Mouse (Mus musculus) neural tube, embryonic 14.5 days (tissue): ENCODE results near the gene Cdca8. TPM values are rescaled to one million over a fixed set of nuclear protein-coding genes. Genes with fewer than 3 reads are reported as not detected.

Experiments
- ATAC-seq: fragments of 200-750 bp; cut with Nextera tagmentation; 2 replicates; pipeline ENCODE4 v1.8.0; 2017; ENCODE audit warnings: low read depth, mild to moderate bottlenecking, moderate TSS enrichment, moderate library complexity
- H3K27ac ChIP-seq: fragments of 300-500 bp; sonication (generic); 2 replicates; pipeline ENCODE4 v1.5.1; 2014; ENCODE audit warnings: low read depth, mild to moderate bottlenecking, control low read depth, low read length, moderate library complexity, mixed read lengths
- H3K27me3 ChIP-seq: fragments of 300-500 bp; sonication (generic); 2 replicates; pipeline ENCODE4 v1.6.1; 2014; ENCODE audit warnings: low read length; ENCODE audit not compliant: control insufficient read depth, insufficient read depth
- H3K36me3 ChIP-seq: fragments of 300-500 bp; sonication (generic); 2 replicates; pipeline ENCODE4 v1.6.1; 2014; ENCODE audit warnings: low read length, mixed read lengths; ENCODE audit not compliant: control insufficient read depth, insufficient read depth
- H3K4me1 ChIP-seq: fragments of 300-500 bp; sonication (generic); 2 replicates; pipeline ENCODE4 v1.6.1; 2014; ENCODE audit warnings: low read length; ENCODE audit not compliant: control insufficient read depth, insufficient read depth
- H3K4me2 ChIP-seq: fragments of 300-500 bp; sonication (generic); 2 replicates; pipeline ENCODE4 v1.6.1; 2014; ENCODE audit warnings: mild to moderate bottlenecking, low read depth, low read length, control low read depth
- H3K4me3 ChIP-seq: fragments of 300-500 bp; sonication (generic); 2 replicates; pipeline ENCODE4 v1.5.1; 2014; ENCODE audit warnings: low read depth, low read length, control low read depth, mixed read lengths
- H3K9ac ChIP-seq: fragments of 300-500 bp; sonication (generic); replicated peaks from 2 replicates; pipeline ENCODE4 v1.6.1; 2014; ENCODE audit warnings: low read depth, mild to moderate bottlenecking, control low read depth, low read length, mixed read lengths
- H3K9me3 ChIP-seq: fragments of 300-500 bp; sonication (generic); 2 replicates; pipeline ENCODE4 v1.6.1; 2016; ENCODE audit warnings: low read length; ENCODE audit not compliant: control insufficient read depth
- WGBS: fragments of 180-500 bp; shearing (Covaris S2); extraction: QIAGEN DNeasy Blood & Tissue Kit; methylation state at CpG from one replicate; pipeline ENCODE4 v1.1.7; 2014; 5-methylcytosine and 5-hydroxymethylcytosine counted together
- polyA plus RNA-seq: library from polyadenylated mRNA; unstranded; fragments of >200 nt; fragmentation: Nextera tagmentation; extraction: Ambion mirVana; gene quantifications from 2 replicates; pipeline ENCODE4 v1.2.1, GENCODE M21; 2014

The Cdca8 gene
- polyA plus RNA-seq, 1 experiment from 2014 or later, result 12.7 TPM

DNA sequence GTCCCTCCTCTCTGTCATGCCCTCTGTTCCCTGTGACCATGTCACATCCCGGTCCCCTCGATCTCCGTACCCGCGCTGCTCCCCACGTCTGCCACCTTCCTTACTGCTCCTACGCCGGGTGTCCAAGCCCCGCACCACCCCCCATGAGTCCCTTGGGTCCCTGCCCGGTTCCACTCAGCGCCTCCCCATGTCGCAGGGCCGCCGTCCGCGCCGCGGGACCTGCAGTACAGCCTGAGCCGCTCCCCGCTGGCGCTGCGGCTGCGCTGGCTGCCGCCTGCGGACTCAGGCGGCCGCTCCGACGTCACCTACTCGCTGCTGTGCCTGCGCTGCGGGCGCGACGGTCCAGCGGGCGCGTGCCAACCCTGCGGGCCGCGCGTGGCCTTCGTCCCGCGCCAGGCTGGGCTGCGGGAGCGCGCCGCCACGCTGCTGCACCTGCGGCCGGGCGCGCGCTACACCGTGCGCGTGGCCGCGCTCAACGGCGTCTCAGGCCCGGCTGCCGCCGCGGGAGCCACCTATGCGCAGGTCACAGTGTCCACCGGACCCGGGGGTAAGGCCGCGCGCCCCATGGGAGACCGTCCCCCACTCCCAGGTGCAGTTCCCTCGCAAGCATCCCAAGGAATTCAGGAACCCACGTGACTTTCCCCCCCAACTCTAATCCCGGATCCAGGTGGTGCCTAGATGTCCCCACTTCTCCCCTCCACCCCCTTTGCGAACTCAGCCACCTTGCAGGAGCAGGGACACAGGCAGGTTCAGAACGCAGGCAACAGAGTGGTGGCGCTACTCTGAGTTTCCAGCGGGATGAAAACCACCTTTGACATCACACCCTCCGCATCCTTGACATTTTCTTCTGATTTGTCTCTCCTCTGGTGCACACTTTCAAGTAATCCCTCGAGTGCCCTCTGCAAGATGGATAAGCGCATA lies 44.3 kb downstream of the Cdca8 start:
- H3K9me3 ChIP-seq, result no peaks in the 10 kb centered on the region
- H3K27ac ChIP-seq, result no peak overlapping the region
- H3K4me2 ChIP-seq, result peak overlapping the region; percentile 59
- H3K4me1 ChIP-seq, result no peaks in the 10 kb centered on the region; the same call in 1 of the 2 replicates
- H3K36me3 ChIP-seq, result no peaks in the 10 kb centered on the region
- peak overlapping the region; percentile 42 for H3K4me3 ChIP-seq
- 2% methylated on average over 80 of the region's 83 CpGs for WGBS
- peak; percentile 71 for ATAC-seq
- 0 out of 2 replicates have a peak, but pooled peaks cover 2% of the 10 kb centered on the region for H3K27me3 ChIP-seq
- peak overlapping the region; percentile 60 for H3K9ac ChIP-seq

DNA sequence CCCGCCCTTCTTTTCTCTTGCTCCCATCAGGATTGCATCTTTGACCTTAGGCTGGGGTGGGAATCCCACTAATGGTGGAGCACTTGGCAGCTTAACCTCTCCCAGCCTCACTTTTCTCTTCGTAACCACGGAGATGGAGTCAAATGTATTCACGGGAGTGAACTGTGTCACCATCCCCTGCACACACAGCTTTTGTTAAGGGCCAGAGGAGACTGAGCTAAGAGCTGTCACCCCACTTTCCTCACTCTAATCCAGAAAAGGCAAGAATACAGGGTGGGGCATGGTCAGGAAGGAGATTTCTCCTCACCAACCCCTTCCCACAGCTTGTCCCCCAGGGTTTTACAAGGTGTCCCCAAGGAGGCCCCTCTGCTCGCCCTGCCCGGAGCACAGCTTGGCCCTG lies 45.3 kb downstream of the Cdca8 start:
- Histone ChIP-seq H3K27ac (no peak overlapping the region), H3K9ac (0 out of 2 replicates have a peak overlapping the region, but pooled peaks have one; percentile 60), H3K27me3 (0 out of 2 replicates have a peak, but pooled peaks cover 2% of the 10 kb centered on the region), H3K9me3 (no peaks in the 10 kb centered on the region), H3K4me3 (no peak overlapping the region), H3K4me1 (no peaks in the 10 kb centered on the region; the same call in 1 of the 2 replicates), H3K4me2 (peak overlapping the region; percentile 59; the same call in 1 of the 2 replicates), H3K36me3 (no peaks in the 10 kb centered on the region)
- WGBS, result 27% methylated on average over 6 of the region's 6 CpGs
- ATAC-seq, result 0 out of 2 replicates have a peak, but pooled peaks have one; percentile 29

DNA sequence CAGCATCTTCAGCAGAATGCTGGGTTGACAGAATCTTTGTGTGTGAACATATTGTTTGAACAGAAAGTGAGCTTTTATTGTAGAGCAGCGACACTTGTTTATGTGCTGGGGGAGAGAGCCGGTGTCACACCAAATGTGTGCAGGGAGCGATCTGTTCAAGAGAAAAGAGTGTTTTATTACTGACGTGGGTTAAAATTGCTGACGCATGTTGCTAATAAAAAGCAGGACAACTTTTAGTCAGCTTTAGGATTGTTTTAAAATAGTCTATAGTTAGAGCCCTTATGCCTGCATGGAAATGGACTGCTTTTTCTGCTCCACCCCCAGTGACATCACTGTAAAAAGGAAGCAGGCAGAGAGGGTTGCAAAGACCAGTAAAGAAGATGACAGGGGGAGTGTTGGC lies 48.3 kb downstream of the Cdca8 start:
- H3K4me3 ChIP-seq, result no peak overlapping the region
- no peaks in the 10 kb centered on the region for H3K9me3 ChIP-seq
- no peak overlapping the region for H3K9ac ChIP-seq
- H3K27ac ChIP-seq, result no peak overlapping the region
- no peak overlapping the region for H3K4me2 ChIP-seq
- no peaks in the 10 kb centered on the region; the same call in 1 of the 2 replicates for H3K4me1 ChIP-seq
- WGBS, result 72% methylated on average over 5 of the region's 5 CpGs
- ATAC-seq, result no peak
- H3K27me3 ChIP-seq, result peaks cover under 1% of the 10 kb centered on the region; the same call in 1 of the 2 replicates
- no peaks in the 10 kb centered on the region for H3K36me3 ChIP-seq

DNA sequence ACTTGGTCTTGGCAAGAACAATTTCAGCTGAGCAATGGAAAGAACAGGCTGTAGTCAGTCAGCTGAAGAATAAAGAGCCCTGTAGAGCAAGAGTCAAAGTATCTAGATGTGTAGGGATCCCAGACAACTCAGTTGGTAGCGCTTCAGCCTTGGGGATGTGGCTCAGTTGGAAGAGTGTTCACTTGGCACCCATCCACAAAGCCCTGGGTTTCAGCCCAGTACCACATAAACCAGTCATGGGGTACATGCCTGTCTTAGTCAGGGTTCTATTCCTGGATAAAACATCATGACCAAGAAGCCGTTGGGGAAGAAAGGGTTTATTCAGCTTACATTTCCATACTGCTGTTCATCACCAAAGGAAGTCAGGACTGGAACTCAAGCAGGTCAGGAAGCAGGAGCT lies 49.2 kb downstream of the Cdca8 start:
- Histone ChIP-seq H3K4me2 (no peak overlapping the region), H3K4me1 (no peaks in the 10 kb centered on the region; the same call in 1 of the 2 replicates), H3K36me3 (no peaks in the 10 kb centered on the region), H3K27me3 (no peaks in the 10 kb centered on the region; the same call in 1 of the 2 replicates), H3K9me3 (no peaks in the 10 kb centered on the region), H3K27ac (no peak overlapping the region), H3K9ac (no peak overlapping the region), H3K4me3 (no peak overlapping the region)
- ATAC-seq, result no peak
- 83% methylated on average over 2 of the region's 2 CpGs for WGBS

DNA sequence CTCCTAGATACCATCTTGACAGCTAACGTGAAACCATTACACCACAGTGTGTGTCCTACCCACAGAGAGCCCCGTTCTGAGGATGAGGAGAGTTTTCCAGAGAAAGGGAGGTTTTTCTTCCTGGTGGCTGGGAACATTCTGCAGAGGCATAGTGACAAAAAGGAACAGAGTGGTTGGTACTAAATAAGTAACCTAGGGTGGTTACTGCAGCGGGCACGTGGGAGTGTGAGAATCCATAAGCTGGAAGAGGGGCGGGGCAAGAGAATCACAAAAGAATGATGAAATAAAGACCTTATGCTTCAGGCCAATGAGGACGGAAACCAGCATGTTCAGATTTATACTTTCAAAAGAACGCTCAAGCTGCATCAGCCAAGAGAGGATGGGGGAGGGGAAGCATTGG lies 50.4 kb downstream of the Cdca8 start:
- Histone ChIP-seq H3K4me2 (no peak overlapping the region), H3K9ac (no peak overlapping the region), H3K36me3 (no peaks in the 10 kb centered on the region), H3K27me3 (no peaks in the 10 kb centered on the region; the same call in 1 of the 2 replicates), H3K9me3 (no peaks in the 10 kb centered on the region), H3K4me1 (no peaks in the 10 kb centered on the region; the same call in 1 of the 2 replicates), H3K27ac (no peak overlapping the region), H3K4me3 (no peak overlapping the region)
- WGBS, result 77% methylated on average over 7 of the region's 7 CpGs
- ATAC-seq, result no peak

DNA sequence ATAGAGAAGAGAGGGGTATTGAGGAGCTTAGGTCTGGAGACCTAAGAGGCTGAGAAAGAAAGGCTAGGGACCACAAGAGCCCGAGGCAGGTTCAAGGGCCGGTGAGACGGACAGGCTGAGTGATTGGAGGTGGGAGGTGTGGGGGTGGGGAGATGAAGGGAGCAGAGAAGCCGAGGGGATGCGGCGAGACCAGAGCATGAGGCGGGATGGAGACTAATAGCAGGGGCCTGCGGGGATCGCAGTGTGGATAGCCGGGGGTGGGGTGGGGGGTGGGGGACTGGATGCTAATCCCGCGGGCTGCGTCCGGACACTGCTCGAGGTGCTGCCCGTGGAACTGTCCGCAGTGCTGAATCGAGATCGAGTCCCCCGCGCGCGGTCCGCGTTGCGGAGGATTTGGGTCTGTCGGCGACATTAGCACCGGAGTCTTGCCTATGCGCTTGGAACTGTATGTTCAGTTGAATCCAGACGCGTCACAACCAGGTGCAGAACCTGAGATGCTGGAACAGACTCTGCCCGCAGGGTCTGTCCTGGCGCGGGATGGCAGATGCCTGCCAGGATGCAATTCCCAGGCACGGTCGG lies 56.9 kb downstream of the Cdca8 start:
- Histone ChIP-seq H3K36me3 (no peaks in the 10 kb centered on the region), H3K4me3 (peak overlapping the region; percentile 42), H3K27ac (peak overlapping the region; percentile 22; the same call in 1 of the 2 replicates), H3K4me1 (0 out of 2 replicates have a peak, but pooled peaks cover 7% of the 10 kb centered on the region), H3K27me3 (no peaks in the 10 kb centered on the region; the same call in 1 of the 2 replicates), H3K4me2 (peak overlapping the region; percentile 65), H3K9ac (peak overlapping the region; percentile 55), H3K9me3 (no peaks in the 10 kb centered on the region)
- 1% methylated on average over 28 of the region's 37 CpGs for WGBS
- peak; percentile 30 for ATAC-seq

DNA sequence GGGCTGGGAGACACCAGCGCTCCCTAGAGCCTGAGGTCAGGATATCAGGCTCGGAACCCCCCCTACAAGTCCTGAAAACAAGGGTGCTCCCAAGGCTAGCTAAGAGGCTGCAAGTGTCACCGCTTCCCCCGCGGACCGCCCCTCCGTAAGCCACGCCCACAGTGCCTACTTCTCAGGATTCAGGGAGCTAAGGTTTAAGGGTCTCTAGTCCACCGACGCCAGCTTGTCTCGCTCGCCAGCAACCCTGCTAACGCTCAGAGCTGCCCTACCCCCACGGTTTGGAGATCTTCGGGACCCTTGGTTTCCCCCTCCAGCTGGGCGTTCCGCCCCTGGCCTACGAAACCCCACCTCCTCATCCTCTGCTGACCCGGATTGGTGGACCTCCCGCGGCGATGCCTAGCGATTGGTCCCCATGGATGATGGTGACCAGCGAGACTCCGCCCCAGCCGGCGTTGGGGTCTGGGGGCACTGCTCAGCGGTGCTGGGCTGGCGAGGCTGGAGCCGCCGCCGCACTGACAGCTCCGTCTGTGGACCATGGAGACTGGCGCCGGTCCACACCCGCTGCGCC lies 57.7 kb downstream of the Cdca8 start:
- Histone ChIP-seq H3K27me3 (no peaks in the 10 kb centered on the region; the same call in 1 of the 2 replicates), H3K36me3 (no peaks in the 10 kb centered on the region), H3K27ac (no peak overlapping the region), H3K4me3 (peak overlapping the region; percentile 42), H3K9ac (peak overlapping the region; percentile 55), H3K9me3 (no peaks in the 10 kb centered on the region), H3K4me2 (peak overlapping the region; percentile 65), H3K4me1 (0 out of 2 replicates have a peak, but pooled peaks cover 7% of the 10 kb centered on the region)
- ATAC-seq, result peak; percentile 96
- under 1% methylated on average over 37 of the region's 37 CpGs for WGBS

DNA sequence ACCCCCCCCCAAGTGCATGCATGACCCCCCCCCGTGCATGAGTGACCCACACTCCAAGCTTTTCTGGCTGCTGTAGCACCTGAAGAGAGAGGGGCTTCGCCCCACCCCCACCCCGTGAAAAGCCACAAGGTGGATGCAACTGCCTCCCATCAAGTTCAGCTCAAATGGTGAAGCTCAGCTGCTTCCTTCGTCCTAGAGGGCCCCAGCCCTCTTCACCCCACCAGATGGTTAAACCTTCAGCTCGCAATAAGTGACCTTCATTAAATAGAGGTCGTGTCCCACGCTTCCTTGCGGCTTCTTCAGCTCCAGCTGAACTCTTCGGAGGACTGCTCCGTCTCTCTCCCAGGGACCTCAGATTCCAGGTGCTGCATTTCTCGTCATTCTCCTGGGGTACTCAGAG lies 58.5 kb downstream of the Cdca8 start, which contains the start of gene Epha10:
Gene Epha10 (plus strand): TSS at position 301 of the 400 bp plus-strand sequence.
- Histone ChIP-seq H3K9ac (peak within 1 kb of the TSS; percentile 55), H3K4me2 (peak within 1 kb of the TSS; percentile 65), H3K9me3 (no peaks in the 10 kb centered on the region), H3K36me3 (no peaks in the 10 kb centered on the region), H3K4me1 (0 out of 2 replicates have a peak, but pooled peaks cover 7% of the 10 kb centered on the region), H3K4me3 (peak within 1 kb of the TSS; percentile 42), H3K27me3 (no peaks in the 10 kb centered on the region; the same call in 1 of the 2 replicates), H3K27ac (peak within 1 kb of the TSS; percentile 28; the same call in 1 of the 2 replicates)
- WGBS, result 3% methylated on average over 11 of the region's 11 CpGs
- no peak for ATAC-seq
